Comparison of ENCODE assay signal across 10 mouse cellular contexts in genomic region chr19:52854068-52854682, GRCm38 (mm10).
DNase-seq lines count a peak whose midpoint lies in the region; ATAC-seq and TF ChIP-seq lines count a peak whose summit lies in the region.
"Had no signal": no experiment of that assay in that cellular context is flagged by ENCODE, and none has a peak within 500 bp of the region (broad histone marks: within the 10 kb centered on the region; RNA-seq: fewer than 3 reads in every experiment).

No protein-coding gene starts in this region.

- 73% methylated on average over 7 of the region's 7 CpGs for WGBS in heart, embryonic 12.5 days
- WGBS in limb, embryonic 14.5 days, result 53% methylated on average over 7 of the region's 7 CpGs
- 91% methylated on average over 7 of the region's 7 CpGs for WGBS in forebrain, embryonic 11.5 days
- 80% methylated on average over 7 of the region's 7 CpGs for whole genome bisulfite sequencing in kidney, embryonic 14.5 days

- intact Hi-C loops in gastrocnemius, postnatal 36 days (cut with DNase I), result no loop called here

- H3K4me1 ChIP-seq in heart, embryonic 12.5 days (replicated peaks), result no peaks in the 10 kb centered on the region
- H3K4me1 ChIP-seq in limb, embryonic 14.5 days (ENCODE audit: control insufficient read depth, insufficient read depth, low read length), result 0 out of 2 replicates have a peak, but pooled peaks cover 5% of the 10 kb centered on the region
- H3K4me1 ChIP-seq in forebrain, embryonic 11.5 days (replicated peaks; ENCODE audit: control insufficient read depth, insufficient read depth, low read length), result no peaks in the 10 kb centered on the region
- no peaks in the 10 kb centered on the region for H3K4me1 ChIP-seq in kidney, embryonic 14.5 days (ENCODE audit: control insufficient read depth, insufficient read depth, low read length)
- H3K4me1 ChIP-seq: heart, embryonic 15.5 days had no signal

- peak; percentile 93 for DNase-seq in heart, adult 11 months
- DNase-seq in adipocyte (ENCODE audit: low spot score), result peak; percentile 10
- DNase-seq in gastrocnemius, postnatal 36 days, result peak; percentile 9 to 12
- peak; percentile 80 for DNase-seq in limb, embryonic 14.5 days (ENCODE audit: low spot score)
- DNase-seq in forebrain, embryonic 11.5 days (ENCODE audit: low spot score), result no peak

- H3K27ac ChIP-seq in heart, embryonic 12.5 days (ENCODE audit: poor library complexity, severe bottlenecking), result no peak overlapping the region
- H3K27ac ChIP-seq in limb, embryonic 14.5 days (replicated peaks; ENCODE audit: low read depth, low read length), result peak overlapping the region; percentile 72
- H3K27ac ChIP-seq in forebrain, embryonic 11.5 days (ENCODE audit: low read depth, low read length), result no peak overlapping the region
- no peak overlapping the region for H3K27ac ChIP-seq in kidney, embryonic 14.5 days (ENCODE audit: low read depth, low read length)
- H3K27ac ChIP-seq: heart, embryonic 15.5 days; macrophage had no signal

- no peaks in the 10 kb centered on the region for H3K27me3 ChIP-seq in heart, embryonic 12.5 days (replicated peaks)
- H3K27me3 ChIP-seq in limb, embryonic 14.5 days (ENCODE audit: control insufficient read depth, insufficient read depth, low read length), result no peaks in the 10 kb centered on the region
- no peaks in the 10 kb centered on the region for H3K27me3 ChIP-seq in forebrain, embryonic 11.5 days (ENCODE audit: control insufficient read depth, insufficient read depth, low read length)
- H3K27me3 ChIP-seq in kidney, embryonic 14.5 days (ENCODE audit: control insufficient read depth, insufficient read depth, low read length), result no peaks in the 10 kb centered on the region
- H3K27me3 ChIP-seq: heart, embryonic 15.5 days had no signal

- no peak for TF ChIP-seq POLR2A in limb, embryonic 14.5 days (IDR thresholded peaks at IDR 0.05; ENCODE audit: borderline replicate concordance, extremely low read depth, insufficient read depth, insufficient read length)

- no peak for ATAC-seq in heart, embryonic 12.5 days (ENCODE audit: insufficient number of reproducible peaks, low FRiP score)
- peak; percentile 87 for ATAC-seq in limb, embryonic 14.5 days (ENCODE audit: low FRiP score, low read depth)
- ATAC-seq in megakaryocyte, adult 5-6 weeks (ENCODE audit: poor library complexity, severe bottlenecking), result no peak
- ATAC-seq in forebrain, embryonic 11.5 days (replicated peaks; ENCODE audit: low FRiP score), result no peak
- ATAC-seq in kidney, embryonic 14.5 days (ENCODE audit: low FRiP score, low TSS enrichment), result no peak

- H3K4me3 ChIP-seq in heart, embryonic 12.5 days, result no peak overlapping the region
- no peak overlapping the region for H3K4me3 ChIP-seq in limb, embryonic 14.5 days (replicated peaks; ENCODE audit: low read length)
- H3K4me3 ChIP-seq in forebrain, embryonic 11.5 days (ENCODE audit: low read depth, low read length), result no peak overlapping the region
- no peak overlapping the region for H3K4me3 ChIP-seq in kidney, embryonic 14.5 days (ENCODE audit: low read length)
- H3K4me3 ChIP-seq: heart, embryonic 15.5 days had no signal

- H3K4me2 ChIP-seq in heart, embryonic 12.5 days, result no peak overlapping the region
- no peak overlapping the region for H3K4me2 ChIP-seq in limb, embryonic 14.5 days (replicated peaks; ENCODE audit: low read depth, low read length, severe bottlenecking)
- H3K4me2 ChIP-seq in forebrain, embryonic 11.5 days (ENCODE audit: low read depth, low read length, severe bottlenecking), result no peak overlapping the region
- no peak overlapping the region for H3K4me2 ChIP-seq in kidney, embryonic 14.5 days (replicated peaks; ENCODE audit: low read depth, low read length)
- H3K4me2 ChIP-seq: heart, embryonic 15.5 days had no signal

- no peaks in the 10 kb centered on the region for H3K36me3 ChIP-seq in heart, embryonic 12.5 days
- H3K36me3 ChIP-seq in limb, embryonic 14.5 days (ENCODE audit: control insufficient read depth, insufficient read depth, low read length), result no peaks in the 10 kb centered on the region
- H3K36me3 ChIP-seq in forebrain, embryonic 11.5 days (ENCODE audit: control insufficient read depth, insufficient read depth, low read length), result no peaks in the 10 kb centered on the region
- no peaks in the 10 kb centered on the region for H3K36me3 ChIP-seq in kidney, embryonic 14.5 days (ENCODE audit: control insufficient read depth, insufficient read depth, low read length)
- H3K36me3 ChIP-seq: heart, embryonic 15.5 days had no signal

- H3K9me3 ChIP-seq in heart, embryonic 12.5 days (replicated peaks), result no peaks in the 10 kb centered on the region
- H3K9me3 ChIP-seq in limb, embryonic 14.5 days (ENCODE audit: control insufficient read depth, low read length), result no peaks in the 10 kb centered on the region
- no peaks in the 10 kb centered on the region for H3K9me3 ChIP-seq in forebrain, embryonic 11.5 days (ENCODE audit: control insufficient read depth, low read length)
- H3K9me3 ChIP-seq in kidney, embryonic 14.5 days (ENCODE audit: control insufficient read depth, low read length), result no peaks in the 10 kb centered on the region
- H3K9me3 ChIP-seq: heart, embryonic 15.5 days had no signal

- H3K9ac ChIP-seq in heart, embryonic 12.5 days, result no peak overlapping the region
- H3K9ac ChIP-seq in limb, embryonic 14.5 days (ENCODE audit: low read depth, low read length, severe bottlenecking), result no peak overlapping the region
- no peak overlapping the region for H3K9ac ChIP-seq in forebrain, embryonic 11.5 days (ENCODE audit: low read length)
- H3K9ac ChIP-seq in kidney, embryonic 14.5 days (ENCODE audit: low read depth, low read length), result no peak overlapping the region
- H3K9ac ChIP-seq: heart, embryonic 15.5 days had no signal
